Mouse (Mus musculus) frontal cortex, postnatal 10 days (tissue): ENCODE measurements around the gene Olfr519.
A peak's percentile ranks its signal among the peaks of the same experiment; 100 is the strongest.

Source experiments
- DNase-seq, 2 experiments: peaks; one replicate each; pipeline ENCODE4 v3.0.0; 2022; ENCODE audit warnings: low spot score in 2 of 2, mixed read lengths in 1 of 2

Gene Olfr519

GRCm38 (mm10) chr7:108894320-108894719 is at the start of gene Olfr519:
Gene Olfr519 (minus strand): TSS chr7:108894420.
- no peak for DNase-seq

DNA sequence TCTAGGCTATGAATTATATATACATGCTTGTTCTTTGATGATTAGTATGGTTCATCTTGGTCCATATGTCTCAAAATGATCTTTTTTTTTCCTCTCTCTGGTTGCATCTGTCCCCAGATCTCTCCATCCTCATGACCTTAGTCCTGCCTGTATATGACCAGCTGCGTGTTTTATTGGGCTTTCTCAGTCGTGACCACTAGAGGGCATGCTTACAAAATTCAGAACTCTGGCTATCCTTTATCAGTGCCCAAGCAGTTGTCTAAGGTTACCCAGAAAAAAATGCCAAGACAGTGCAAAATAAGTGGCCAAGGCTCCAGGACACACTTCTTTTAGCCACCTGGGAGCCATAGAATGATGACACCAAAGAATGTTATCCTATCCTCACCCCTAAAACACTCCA is 49.8 kb upstream of the Olfr519 start:
- DNase-seq, result no peak

GRCm38 (mm10) chr7:108941466-108941865 is 47.2 kb upstream of the Olfr519 start:
- no peak for DNase-seq

- no peak for DNase-seq
Measured at GRCm38 (mm10) chr7:108936591-108936990, 42.4 kb upstream of the Olfr519 start.

DNA sequence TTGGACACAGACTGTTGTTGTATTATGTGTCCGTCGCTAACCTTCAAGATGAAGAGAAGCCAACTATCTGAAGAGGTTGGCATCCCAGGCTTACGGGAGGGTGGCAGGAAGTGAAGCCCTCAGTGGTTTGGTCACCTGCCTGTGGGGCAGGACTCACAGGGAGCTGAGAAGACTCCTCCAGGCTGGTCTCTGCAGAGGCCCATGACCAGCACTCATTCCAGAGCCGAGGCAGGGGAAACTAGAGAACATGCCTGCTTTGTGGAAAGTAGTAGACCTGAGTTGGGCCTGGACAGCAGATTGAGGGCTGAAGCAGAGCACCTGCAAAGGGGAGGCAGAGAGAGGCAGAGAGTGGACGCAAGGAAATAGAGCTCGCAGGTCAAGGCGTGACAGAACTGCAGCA is 41.2 kb upstream of the Olfr519 start:
- DNase-seq, result peak in 1 of 2 experiments; percentile 5

DNA sequence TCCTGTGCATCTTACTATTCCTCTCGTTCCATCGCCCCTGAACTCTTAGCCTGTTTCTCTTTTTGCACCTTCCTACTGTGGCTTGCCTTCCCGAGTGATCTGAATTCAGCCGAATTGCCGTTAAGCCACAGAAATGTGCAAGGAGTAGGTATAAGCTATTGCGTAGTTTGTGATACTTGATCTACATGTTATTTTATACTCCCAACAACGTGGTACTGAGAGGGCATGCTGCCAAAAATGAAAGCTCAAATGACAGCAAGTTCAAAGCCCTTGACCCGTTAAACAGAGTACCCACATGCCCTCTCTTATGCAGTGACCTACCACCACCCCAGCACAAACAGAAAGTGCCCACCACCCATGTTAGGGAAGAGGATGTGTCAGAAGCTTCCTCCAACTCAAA is 40.6 kb upstream of the Olfr519 start:
- DNase-seq, result no peak

DNA sequence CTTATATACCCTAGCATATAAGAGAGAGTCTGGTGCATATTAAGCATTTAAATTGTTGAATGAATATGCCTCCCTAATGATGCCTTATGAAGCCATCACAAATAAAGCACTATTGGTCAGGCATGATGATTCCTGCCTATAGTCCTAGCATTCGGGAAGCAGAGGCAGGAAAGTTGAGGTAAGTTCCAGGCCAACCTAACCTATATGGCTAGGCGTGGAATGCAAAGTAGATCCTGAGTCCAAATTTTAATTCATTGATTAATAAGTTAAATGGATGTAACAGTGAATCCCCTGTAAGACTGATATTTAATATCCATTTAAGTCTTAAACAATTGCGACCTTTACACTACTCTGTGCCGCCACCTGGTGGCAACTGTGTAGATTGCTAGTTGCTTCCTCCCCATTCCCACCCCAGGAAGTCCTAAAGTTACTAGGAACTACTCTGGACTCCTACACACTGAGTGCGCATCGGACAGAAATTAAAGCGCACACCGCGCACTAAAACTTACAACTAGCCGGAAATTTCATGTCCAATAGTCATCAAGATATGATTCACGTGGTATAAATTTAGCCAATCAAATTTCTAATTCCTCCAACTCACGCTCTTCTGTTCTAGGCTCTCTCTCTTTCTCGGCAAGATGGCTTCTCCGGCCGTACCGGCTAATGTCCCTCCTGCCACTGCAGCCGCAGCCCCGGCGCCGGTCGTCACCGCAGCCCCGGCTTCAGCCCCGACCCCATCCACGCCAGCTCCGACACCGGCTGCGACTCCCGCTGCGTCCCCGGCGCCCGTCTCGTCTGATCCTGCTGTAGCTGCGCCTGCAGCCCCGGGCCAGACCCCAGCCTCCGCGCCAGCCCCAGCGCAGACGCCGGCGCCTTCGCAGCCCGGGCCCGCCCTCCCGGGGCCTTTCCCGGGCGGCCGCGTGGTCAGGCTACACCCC is 39.8 kb upstream of the Olfr519 start, which contains the start of gene Eif3f:
TSS of gene Eif3f (plus strand) at position 624 of the 938 bp plus-strand sequence.
- peak; percentile 91 to 93 for DNase-seq

DNA sequence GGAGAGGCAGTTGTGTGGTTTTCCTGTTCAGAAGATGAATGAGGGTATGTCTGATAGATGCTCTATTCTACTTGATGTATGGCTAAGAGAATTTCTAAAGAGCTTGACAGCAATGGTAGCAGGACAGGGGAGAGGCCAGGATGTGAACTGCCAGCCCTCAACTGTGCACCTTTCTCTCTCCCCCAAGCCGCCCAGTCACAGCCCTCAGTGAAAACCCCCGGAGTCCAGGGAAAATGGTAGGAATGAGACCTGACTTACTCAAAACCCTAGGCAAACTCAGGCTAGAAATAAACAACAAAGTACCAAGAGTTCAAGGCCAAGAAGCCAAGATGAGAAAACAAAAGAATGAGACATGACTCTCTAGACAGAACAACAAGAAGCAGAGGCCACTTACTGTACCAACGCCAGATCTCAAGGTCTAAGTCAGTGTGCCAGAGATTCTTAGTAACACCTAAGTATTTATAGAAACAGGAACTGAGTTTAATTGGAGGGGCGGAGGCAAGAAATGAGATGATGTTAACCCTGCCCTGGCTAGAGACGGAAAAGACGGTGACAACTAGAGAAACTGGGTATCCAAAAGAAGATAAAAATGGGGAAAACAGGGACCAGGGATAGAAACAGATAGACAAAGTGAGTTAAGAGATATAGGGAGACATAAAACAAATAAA is 35.6 kb upstream of the Olfr519 start, which contains the start of gene Nlrp10:
TSS of gene Nlrp10 (minus strand) at position 453 of the 668 bp plus-strand sequence.
- DNase-seq, result no peak

DNA sequence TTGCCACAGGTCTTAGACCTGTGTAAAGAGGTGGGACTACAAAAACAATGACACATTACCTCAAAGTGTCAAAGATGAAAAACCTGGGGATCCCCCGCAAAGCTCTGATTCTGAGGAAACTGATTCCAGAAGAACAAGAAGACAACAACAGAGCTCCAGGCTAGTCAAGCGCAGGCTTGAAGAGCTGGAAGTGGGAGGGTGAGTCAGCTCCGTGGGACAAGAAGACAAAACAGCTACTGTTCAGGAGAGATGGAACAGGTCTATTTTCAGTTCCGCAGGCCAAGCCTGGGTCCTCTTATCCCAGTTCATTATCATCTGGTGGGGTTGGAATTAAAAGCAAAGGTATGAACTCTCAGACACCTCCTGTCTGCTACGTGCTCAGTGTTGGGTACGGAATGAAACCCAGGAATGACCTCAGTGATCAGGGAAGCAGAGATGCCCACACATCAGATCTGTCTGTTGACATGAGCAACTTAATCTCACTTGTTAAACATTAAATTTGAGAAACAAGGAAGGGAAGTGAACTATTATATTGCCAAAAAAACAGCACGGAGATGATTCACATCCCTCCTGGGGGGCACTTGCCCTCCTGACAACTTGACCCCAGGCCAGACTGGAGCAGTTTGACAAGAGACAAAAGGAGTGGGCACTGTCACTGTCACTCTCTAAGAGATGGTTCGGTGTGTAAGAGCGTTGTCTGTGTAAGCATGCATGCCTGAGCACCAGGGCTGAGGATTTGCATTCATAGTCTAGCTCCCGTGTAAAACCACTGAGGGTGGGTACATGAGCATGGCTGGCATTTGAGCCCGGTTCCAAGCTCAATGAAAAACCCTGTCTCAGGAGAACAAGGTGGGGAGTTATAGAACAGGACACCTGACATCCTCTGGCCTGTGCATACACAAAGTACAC is 34.3 kb upstream of the Olfr519 start:
- DNase-seq, result no peak

DNA sequence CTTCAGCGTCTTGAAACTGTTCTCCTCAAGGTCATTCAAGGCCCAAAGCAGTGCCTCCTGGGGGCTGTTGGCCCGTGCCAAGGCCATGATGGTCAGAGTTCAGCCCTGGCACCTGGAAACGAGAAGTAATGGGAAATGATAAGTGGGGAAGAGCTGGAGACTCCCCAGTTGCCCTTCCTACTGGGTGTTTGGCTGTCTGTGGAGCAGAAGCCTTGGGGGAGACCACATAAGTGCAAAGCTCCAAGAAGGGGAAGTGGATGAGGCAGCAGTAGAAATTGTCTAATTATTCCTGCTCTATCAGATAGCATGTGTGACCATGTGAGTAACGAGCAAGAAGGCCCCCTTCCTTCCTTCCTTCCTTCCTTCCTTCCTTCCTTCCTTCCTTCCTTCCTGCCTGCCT is 32.8 kb upstream of the Olfr519 start:
- DNase-seq, result no peak

DNA sequence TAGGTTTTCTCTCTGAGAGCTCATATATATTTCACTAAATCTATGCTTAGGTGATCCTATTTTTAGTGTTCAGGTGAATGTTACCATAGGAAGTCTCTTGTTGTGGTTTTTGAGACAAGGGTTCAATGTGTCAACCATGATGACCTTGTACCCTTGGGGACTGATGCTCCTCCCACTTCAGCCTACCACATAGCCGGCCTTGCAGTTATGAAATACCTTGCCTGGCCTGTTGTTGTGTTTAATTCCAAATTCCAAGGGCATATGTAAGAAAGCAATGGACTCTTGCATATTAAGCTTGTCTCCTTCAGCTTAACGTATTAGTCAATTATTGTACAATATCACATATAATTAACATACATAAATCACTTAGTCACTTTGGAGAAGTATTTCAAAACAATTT is 9.7 kb upstream of the Olfr519 start:
- no peak for DNase-seq

DNA sequence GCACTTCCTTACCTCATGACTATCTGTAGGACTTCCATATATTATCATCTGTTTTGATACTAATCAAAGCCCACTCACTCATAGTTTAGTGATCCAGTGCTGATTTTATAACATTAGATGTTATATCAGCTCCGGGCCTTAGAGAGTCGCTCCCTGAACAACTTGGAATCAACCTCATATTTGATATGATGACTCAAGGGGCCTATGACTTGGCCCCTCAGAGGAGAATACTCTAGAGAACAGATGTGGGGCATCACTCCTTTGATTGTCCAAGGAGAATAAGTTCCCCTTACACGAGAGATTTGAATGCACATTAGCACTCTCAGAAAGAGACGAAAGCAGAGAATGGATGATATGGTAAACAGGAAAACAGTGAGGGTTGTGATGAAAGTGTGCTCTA is 9.3 kb downstream of the Olfr519 start, which contains the start of gene Olfr518:
TSS of gene Olfr518 (minus strand) at position 101 of the 400 bp plus-strand sequence.
- DNase-seq, result no peak

GRCm38 (mm10) chr7:108872279-108872678 is 21.9 kb downstream of the Olfr519 start, which contains the start of gene Olfr517:
Gene Olfr517 (minus strand): TSS chr7:108872379.
- no peak for DNase-seq

GRCm38 (mm10) chr7:108850429-108850828 is 43.8 kb downstream of the Olfr519 start, which contains the start of gene Olfr516:
Gene Olfr516 (minus strand): TSS chr7:108850529.
- no peak for DNase-seq
